In the genomic region with DNA sequence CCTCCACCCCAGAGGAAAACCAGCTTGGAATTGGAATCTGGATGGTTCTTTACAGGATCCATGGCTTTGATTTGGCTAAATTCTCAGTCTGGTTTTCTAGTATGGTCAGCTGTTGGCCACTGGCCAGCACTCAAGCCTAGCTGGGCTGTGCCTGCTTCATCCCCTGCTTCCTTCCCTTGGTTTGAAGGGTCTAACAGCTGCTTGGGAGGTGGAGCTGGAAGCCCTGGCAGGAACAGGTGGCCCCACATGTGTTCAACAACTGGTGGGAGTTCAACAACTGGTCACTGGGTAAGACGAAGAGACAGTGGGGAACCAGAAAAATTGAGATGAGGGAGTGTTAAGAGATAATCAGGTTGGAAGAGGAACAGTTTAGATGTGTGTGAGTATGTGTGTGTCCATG, we compare ENCODE assay signal across 29 mouse cellular contexts.
DNase-seq lines count a peak whose midpoint lies in the region; ATAC-seq and TF ChIP-seq lines count a peak whose summit lies in the region.
"Had no signal": no experiment of that assay in that cellular context is flagged by ENCODE, and none has a peak within 500 bp of the region (broad histone marks: within the 10 kb centered on the region; RNA-seq: fewer than 3 reads in every experiment).

No protein-coding gene starts in this region.

- no peaks in the 10 kb centered on the region for H3K9me3 ChIP-seq in limb, embryonic 11.5 days (ENCODE audit: control insufficient read depth, low read length)
- H3K9me3 ChIP-seq in limb, embryonic 10.5 days (replicated peaks) = no peaks in the 10 kb centered on the region
- no peaks in the 10 kb centered on the region for H3K9me3 ChIP-seq in intestine, postnatal 0 days (ENCODE audit: control insufficient read depth)
- H3K9me3 ChIP-seq: embryonic facial prominence, embryonic 12.5 days; kidney, embryonic 15.5 days; midbrain, embryonic 10.5 days; midbrain, embryonic 15.5 days had no signal

- WGBS in limb, embryonic 11.5 days = 49% methylated on average over 1 of the region's 1 CpGs
- WGBS in limb, embryonic 10.5 days = 76% methylated on average over 1 of the region's 1 CpGs
- WGBS in intestine, postnatal 0 days = 44% methylated on average over 1 of the region's 1 CpGs

- H3K4me2 ChIP-seq in limb, embryonic 11.5 days (ENCODE audit: low read depth, severe bottlenecking) = no peak overlapping the region
- H3K4me2 ChIP-seq in intestine, postnatal 0 days (replicated peaks; ENCODE audit: low read depth) = no peak overlapping the region
- H3K4me2 ChIP-seq: embryonic facial prominence, embryonic 12.5 days; heart, embryonic 11.5 days; hindbrain, embryonic 14.5 days; kidney, embryonic 15.5 days; liver, embryonic 11.5 days; midbrain, embryonic 15.5 days had no signal

- no peak for TF ChIP-seq CTCF in gastrocnemius, adult 2 months (IDR thresholded peaks at IDR 0.05)
- TF ChIP-seq CTCF in intestine, postnatal 0 days (IDR thresholded peaks at IDR 0.05; ENCODE audit: low read depth) = no peak

- H3K27me3 ChIP-seq in limb, embryonic 11.5 days (ENCODE audit: control insufficient read depth, insufficient read depth, low read length) = no peaks in the 10 kb centered on the region
- no peaks in the 10 kb centered on the region for H3K27me3 ChIP-seq in limb, embryonic 10.5 days (ENCODE audit: low read depth, poor library complexity, severe bottlenecking)
- H3K27me3 ChIP-seq in intestine, postnatal 0 days (replicated peaks; ENCODE audit: control insufficient read depth, insufficient read depth, low read length) = no peaks in the 10 kb centered on the region
- H3K27me3 ChIP-seq: embryonic facial prominence, embryonic 12.5 days; kidney, embryonic 15.5 days; midbrain, embryonic 15.5 days had no signal

- intact Hi-C loops in gastrocnemius, postnatal 14 days (cut with DNase I; ENCODE audit: low total_unique reads) = no loop called here
- intact Hi-C loops in gastrocnemius, adult 2 months (cut with DNase I) = no loop called here

- no peak overlapping the region for H3K27ac ChIP-seq in gastrocnemius, adult 2 months
- H3K27ac ChIP-seq in limb, embryonic 11.5 days (replicated peaks; ENCODE audit: low read depth, low read length) = no peak overlapping the region
- no peak overlapping the region for H3K27ac ChIP-seq in limb, embryonic 10.5 days
- no peak overlapping the region for H3K27ac ChIP-seq in intestine, postnatal 0 days (ENCODE audit: low read depth, low read length)
- H3K27ac ChIP-seq: embryonic facial prominence, embryonic 12.5 days; hindbrain, embryonic 14.5 days; kidney, embryonic 15.5 days; layer of hippocampus, adult 2 months; midbrain, embryonic 10.5 days; midbrain, embryonic 15.5 days; stomach, postnatal 0 days had no signal

- H3K9ac ChIP-seq in limb, embryonic 11.5 days (ENCODE audit: low read length) = no peak overlapping the region
- no peak overlapping the region for H3K9ac ChIP-seq in intestine, postnatal 0 days (ENCODE audit: low read depth, low read length)
- H3K9ac ChIP-seq: embryonic facial prominence, embryonic 12.5 days; hindbrain, embryonic 14.5 days; kidney, embryonic 15.5 days; midbrain, embryonic 15.5 days had no signal

- peak; percentile 39 for DNase-seq in gastrocnemius, postnatal 14 days
- no peak for DNase-seq in gastrocnemius, adult 2 months
- peak; percentile 34 for DNase-seq in limb, embryonic 11.5 days (ENCODE audit: low spot score)
- no peak for DNase-seq in limb, embryonic 10.5 days (ENCODE audit: low spot score)
- peak; percentile 16 for DNase-seq in forelimb bud, embryonic 11.5 days (ENCODE audit: low read depth, low spot score)
- DNase-seq in right cerebral cortex, postnatal 25 days = no peak
- DNase-seq: adrenal gland, postnatal 14 days; cerebellum, adult 11 months; cerebellum, adult 9-10 months; cerebellum, postnatal 36 days; heart, postnatal 36 days; kidney, adult 18-20 months; left cerebral cortex, postnatal 4 days; lung, postnatal 14 days; thymus, adult 18-20 months; thymus, postnatal 25 days had no signal

- no peaks in the 10 kb centered on the region for H3K4me1 ChIP-seq in limb, embryonic 11.5 days (ENCODE audit: control insufficient read depth, insufficient read depth, low read length)
- H3K4me1 ChIP-seq in limb, embryonic 10.5 days = no peaks in the 10 kb centered on the region
- H3K4me1 ChIP-seq in intestine, postnatal 0 days (replicated peaks; ENCODE audit: control insufficient read depth, insufficient read depth, low read length) = no peaks in the 10 kb centered on the region
- H3K4me1 ChIP-seq: embryonic facial prominence, embryonic 12.5 days; kidney, embryonic 15.5 days; midbrain, embryonic 10.5 days; midbrain, embryonic 15.5 days had no signal

- no peak for ATAC-seq in limb, embryonic 11.5 days (ENCODE audit: insufficient number of reproducible peaks, low FRiP score, low TSS enrichment, low read depth)
- ATAC-seq in intestine, postnatal 0 days = no peak
- ATAC-seq: CD4-positive, CD25-positive, alpha-beta regulatory T cell, adult 4 months; forebrain, embryonic 16.5 days; midbrain, embryonic 15.5 days had no signal

- no peaks in the 10 kb centered on the region for H3K36me3 ChIP-seq in limb, embryonic 11.5 days (ENCODE audit: control insufficient read depth, insufficient read depth, low read length)
- H3K36me3 ChIP-seq in limb, embryonic 10.5 days = no peaks in the 10 kb centered on the region
- no peaks in the 10 kb centered on the region for H3K36me3 ChIP-seq in intestine, postnatal 0 days (ENCODE audit: control insufficient read depth, insufficient read depth)
- H3K36me3 ChIP-seq: embryonic facial prominence, embryonic 12.5 days; kidney, embryonic 15.5 days; midbrain, embryonic 10.5 days; midbrain, embryonic 15.5 days had no signal

- no peak overlapping the region for H3K4me3 ChIP-seq in gastrocnemius, adult 2 months
- H3K4me3 ChIP-seq in limb, embryonic 11.5 days (ENCODE audit: low read depth, low read length) = no peak overlapping the region
- no peak overlapping the region for H3K4me3 ChIP-seq in limb, embryonic 10.5 days
- H3K4me3 ChIP-seq in intestine, postnatal 0 days (ENCODE audit: low read depth, low read length) = no peak overlapping the region
- H3K4me3 ChIP-seq: embryonic facial prominence, embryonic 12.5 days; erythroblast, embryonic 14.5 days; kidney, embryonic 15.5 days; layer of hippocampus, adult 2 months; midbrain, embryonic 10.5 days; midbrain, embryonic 15.5 days had no signal

Comparison
In these comparisons a context has a peak if more than half of its experiments do, and no peak if none do; other contexts are left out.
1. DNase-seq: peak in gastrocnemius, postnatal 14 days (single experiment), limb, embryonic 11.5 days (single experiment) and forelimb bud, embryonic 11.5 days (single experiment); none in gastrocnemius, adult 2 months (single experiment), limb, embryonic 10.5 days (single experiment) and right cerebral cortex, postnatal 25 days (single experiment).